Mouse (Mus musculus) heart, adult 8-10 months (tissue): ENCODE results near the gene Hist1h4b. TPM values are rescaled to one million over a fixed set of nuclear protein-coding genes. Genes with fewer than 3 reads are reported as not detected.
A peak's percentile ranks its signal among the peaks of the same experiment; 100 is the strongest.

Experiments used
- DNase-seq: peaks from one replicate; pipeline ENCODE4 v3.0.0; 2022; ENCODE audit warnings: low spot score
- total RNA-seq, 4 experiments: library from RNA; stranded (reverse); gene quantifications; 2 replicates each; pipeline ENCODE4 v1.2.4; 2022

The Hist1h4b gene
- total RNA-seq, 4 experiments from 2014 or later, result 5.4 to 9.6 (median 6.8) TPM

DNA sequence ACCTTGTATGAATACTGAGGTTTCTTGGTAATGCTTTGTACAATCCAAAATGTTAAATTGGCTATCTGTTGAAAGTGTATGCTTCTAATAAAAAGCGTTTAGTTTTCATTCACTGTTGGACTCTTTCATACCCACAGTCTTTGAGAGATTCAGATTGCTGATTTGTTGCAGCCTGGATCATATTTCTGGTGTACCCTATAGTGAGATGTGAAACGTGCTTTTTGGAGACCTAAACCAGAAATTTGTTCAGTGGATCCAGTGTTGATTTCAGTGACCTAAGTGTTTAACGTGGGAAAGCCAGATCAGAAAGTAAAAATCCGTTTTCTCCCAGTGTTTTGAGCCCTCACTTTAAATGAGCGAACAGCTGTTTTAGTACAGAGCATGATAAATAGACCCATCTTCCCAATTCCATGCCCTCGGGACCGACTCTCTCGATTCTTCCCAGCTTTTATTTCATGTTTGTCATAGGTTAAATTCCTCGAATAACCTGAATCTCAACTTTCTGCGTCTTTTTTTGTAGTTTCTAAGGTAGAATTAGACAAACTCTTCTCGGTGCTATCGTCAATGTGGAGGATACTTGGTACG, 16.5 kb upstream of the Hist1h4b start:
- DNase-seq, result no peak

DNA sequence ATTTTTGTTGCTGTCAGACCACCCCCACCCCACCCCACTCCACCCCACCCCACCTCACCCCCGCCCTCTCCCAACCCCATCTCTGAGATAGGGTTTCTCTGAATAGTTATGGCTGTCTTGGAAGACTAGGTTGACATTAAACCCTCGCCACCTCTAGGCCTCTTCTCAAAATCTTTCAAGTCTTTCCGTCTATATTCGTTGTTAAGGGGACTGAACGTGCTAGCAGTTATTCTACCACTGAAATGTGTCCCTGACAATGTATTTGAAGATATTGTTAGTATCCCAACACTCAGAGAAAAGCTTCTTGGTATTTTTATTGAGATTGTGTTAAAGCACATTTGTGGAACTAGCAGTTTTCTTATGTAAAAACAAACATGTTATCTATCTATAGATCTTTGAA, 15.9 kb upstream of the Hist1h4b start:
- DNase-seq, result no peak

DNA sequence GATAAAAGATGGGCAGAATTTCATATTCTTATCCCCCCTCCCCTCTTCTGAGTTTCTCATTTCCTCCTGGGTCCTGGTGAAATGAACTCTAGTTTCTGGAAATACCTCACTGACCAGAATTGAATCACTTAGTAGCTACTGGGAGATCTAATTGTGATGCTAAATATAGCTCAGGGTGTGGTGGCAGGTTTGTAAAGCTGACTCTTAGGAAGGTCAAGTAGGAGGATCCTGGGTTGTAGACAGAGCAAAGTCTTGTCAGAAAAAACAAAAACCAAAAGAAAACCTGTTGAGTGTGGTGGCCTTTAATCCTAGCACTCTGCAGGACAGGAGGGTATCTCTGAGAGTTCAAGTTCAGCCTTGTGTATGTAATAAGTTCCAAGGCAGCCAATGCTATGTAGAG, 14.8 kb upstream of the Hist1h4b start:
- no peak for DNase-seq

DNA sequence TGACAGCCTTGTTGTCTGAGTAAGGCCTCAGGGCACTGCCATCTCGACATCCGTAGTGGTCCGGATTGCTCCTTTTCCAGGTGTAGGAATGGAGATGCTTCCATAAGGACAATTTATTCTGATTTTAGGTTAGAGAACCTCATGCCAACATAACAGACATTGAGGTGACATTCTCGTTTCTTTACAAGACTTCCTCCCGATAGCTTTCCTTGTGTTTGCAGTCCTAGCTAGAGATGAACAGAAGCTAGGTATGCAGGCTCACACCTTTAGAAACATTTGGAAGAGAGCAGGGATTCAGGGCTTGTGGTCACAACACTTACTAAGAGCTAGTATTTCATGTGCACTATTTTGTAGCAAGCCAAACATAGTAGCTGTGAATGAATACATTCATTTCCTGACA, 13.6 kb upstream of the Hist1h4b start:
- DNase-seq, result no peak

DNA sequence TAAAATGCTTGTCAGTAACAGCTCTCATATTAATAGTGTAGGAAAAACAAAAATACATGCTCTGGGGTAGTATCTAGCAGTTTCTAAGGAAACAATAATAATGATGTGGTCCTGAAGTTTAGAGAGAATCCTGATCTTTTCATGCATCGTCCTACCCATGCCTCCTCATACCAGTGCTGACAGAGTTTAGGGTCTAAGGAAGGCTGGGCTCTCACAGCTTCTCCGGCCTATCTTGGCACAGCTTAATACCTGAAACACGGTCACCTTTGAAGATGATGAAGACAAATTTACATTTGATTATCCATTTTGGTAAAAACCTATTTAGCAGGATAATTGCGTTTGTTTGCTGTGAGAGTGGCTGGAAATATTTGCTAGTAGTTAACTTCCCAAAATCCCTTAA, 12.8 kb upstream of the Hist1h4b start:
- no peak for DNase-seq

DNA sequence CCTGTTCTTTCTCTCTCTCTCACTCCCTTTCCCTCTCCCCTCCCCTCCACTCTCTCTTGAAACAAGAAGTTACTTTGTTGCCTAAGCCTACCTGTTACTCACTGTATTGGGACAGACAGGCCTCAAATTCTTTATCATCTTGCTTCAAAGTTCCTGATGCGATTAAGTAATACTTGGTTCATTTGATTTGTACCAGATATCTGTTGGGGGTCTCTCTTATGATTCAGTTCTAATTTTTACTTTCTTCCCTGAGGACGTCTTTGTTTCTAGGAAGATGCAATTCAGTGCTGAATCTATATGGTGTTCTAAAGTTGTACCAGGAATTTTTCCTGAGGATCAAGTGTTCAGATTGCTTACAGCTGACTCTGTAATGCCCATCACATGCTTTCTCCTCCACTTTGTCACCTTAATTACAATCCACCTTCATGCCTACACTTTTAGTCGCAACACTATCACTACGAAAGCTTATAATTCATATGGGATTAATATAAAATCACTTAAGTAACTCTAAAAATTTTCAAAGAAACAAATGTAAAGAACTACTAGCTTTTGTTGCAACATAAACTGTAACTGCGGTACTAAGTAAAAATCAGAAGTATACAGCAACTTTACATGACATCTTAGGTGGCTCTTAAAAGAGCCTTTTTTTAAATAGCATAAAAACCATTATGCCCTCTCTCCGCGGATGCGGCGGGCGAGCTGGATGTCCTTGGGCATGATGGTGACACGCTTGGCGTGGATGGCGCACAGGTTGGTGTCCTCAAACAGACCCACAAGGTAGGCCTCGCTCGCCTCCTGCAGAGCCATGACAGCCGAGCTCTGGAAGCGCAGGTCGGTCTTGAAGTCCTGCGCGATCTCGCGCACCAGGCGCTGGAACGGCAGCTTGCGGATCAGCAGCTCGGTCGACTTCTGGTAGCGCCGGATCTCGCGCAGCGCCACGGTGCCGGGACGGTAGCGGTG, 12.1 kb upstream of the Hist1h4b start:
- DNase-seq, result no peak

DNA sequence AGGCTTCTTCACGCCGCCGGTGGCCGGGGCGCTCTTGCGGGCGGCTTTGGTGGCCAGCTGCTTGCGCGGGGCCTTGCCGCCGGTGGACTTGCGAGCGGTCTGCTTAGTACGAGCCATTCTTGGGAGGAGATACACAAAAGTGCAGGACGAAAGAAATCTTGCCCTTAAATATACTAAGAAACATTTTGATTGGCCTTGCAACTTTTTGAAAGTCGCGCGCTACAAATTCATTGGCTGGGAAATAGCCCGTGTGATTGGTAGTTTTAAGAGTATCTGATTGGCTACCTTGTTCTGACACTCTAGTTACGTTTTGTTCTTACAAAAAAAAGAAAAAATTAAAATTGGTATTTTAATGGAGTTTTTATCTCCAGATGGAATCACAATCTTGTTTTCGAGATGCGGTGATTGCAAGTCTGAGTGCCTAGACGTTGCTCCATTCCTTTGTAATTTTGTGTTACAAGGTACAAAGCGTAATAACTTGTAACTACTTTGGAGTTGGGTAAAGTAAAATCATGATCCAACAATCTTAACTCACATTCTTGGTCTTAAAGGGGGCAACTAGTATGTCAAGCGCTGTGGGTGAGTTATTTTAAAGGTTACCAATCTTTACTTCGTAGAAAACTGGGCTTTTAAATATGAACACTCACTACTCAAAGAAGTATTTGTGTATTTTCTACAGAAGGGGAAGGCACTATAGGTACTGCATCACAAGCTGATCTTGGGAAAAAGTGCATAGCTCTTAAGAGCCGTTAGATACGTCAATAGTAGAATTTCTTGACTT, 11.2 kb upstream of the Hist1h4b start, which contains the start of gene Hist1h3c:
TSS of gene Hist1h3c (minus strand) at position 222 of the 781 bp plus-strand sequence.
- peak; percentile 87 for DNase-seq

DNA sequence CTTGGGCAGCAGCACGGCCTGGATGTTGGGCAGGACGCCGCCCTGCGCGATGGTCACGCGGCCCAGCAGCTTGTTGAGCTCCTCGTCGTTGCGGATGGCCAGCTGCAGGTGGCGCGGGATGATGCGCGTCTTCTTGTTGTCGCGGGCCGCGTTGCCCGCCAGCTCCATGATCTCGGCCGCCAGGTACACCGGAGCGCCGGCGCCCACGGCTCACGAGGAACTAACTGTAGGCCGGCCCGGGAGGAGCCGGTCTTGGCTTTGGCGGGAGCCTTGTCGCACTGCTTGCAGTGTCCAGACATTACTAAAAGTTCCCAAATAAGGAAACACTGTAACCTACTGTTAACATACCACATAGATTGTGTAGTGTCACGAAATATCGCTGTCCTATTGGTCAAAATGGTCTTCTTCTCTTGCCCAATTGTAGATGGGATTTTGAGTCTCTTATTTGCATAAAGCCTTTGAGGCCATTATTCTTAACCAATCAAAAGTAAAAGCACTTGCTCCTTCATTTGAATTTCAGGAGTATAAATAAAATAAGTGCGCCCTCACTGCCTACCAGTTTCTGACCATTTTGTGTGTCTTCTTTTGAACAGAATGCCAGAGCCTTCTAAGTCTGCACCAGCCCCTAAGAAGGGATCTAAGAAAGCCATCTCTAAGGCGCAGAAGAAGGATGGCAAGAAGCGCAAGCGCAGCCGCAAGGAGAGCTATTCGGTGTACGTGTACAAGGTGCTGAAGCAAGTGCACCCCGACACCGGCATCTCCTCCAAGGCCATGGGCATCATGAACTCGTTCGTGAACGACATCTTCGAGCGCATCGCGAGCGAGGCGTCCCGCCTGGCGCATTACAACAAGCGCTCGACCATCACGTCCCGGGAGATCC, 10.4 kb upstream of the Hist1h4b start, which contains the start of gene Hist1h2bb:
TSS of gene Hist1h2bb (plus strand) at position 534 of the 880 bp plus-strand sequence.
- DNase-seq, result peak; percentile 94

DNA sequence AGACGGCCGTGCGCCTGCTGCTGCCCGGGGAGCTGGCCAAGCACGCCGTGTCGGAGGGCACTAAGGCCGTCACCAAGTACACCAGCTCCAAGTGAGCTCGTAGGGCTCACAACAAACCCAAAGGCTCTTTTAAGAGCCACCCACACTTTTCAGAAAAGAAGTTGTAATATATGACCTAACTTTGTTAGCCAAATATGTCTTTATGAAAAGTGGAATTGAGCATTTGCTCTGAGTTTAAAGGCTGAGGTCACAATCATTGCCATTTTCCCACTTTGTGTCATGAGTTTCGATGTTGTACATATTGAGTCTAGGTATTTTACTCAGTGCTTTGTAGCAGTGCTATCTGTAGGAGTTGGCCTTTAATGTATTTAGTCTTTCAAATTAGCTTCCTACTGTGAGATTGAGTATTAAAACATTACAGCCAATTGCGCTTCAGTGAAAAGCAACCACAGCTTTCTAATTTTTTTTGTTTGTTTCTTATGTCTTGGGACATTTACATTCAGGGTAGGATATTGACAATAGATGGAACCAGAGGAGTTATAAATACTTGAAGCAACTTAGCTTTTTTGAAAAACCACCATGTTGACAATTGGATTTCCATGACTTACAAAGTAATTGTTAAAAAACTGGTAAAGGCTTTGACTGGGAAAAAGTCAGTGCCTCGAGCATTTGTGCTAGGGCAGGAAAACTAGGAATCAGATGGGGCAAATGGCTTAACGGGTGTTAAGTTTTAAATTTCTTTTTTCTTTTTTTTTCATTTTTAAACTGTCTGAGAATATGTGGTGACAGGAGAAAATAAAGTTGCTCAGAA, 9.5 kb upstream of the Hist1h4b start:
- no peak for DNase-seq

DNA sequence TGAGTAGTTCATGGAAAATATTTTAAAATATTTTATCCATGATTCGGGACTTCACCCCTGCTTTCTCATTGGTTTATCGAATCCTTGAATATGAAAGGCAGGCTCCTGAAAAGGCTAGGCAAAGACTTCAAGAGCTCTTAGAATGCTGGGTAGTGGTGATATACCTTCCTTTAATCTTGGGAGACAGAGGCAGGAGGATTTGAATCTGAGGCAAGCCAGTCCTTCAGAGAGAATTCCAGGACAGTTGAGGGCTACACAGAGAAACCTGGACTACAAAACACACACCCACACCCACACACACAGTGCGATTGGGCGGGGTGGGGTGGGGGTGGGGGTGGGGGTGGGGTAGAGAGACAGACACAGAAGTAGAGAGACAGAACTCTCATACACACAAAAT, 8.9 kb upstream of the Hist1h4b start:
- no peak for DNase-seq

DNA sequence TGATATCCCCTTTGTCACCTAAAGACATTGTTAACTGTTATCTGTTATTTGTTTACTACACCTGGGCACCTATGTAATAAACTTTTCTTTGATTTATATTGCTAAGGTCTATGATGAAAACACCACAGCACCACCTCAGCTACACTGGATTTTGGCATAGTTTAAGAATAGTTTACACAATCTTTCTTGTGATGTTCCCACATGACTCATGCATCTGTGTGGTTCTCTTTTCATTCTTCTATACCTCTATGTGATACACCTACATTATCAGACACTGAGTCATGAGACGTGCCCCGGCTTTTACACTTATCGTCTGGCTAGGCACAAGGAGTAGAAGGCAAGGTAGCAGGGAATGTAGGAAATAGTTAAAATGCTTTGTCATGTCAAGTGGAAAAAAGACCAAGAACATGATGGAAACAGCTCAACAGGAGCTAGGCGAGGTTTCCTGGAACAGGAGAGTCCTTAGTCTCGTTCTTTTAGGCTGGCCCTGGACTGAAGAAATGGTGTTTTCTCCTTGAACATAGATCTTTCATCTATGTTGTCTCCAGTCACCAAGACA, 7.2 kb upstream of the Hist1h4b start:
- DNase-seq, result no peak

DNA sequence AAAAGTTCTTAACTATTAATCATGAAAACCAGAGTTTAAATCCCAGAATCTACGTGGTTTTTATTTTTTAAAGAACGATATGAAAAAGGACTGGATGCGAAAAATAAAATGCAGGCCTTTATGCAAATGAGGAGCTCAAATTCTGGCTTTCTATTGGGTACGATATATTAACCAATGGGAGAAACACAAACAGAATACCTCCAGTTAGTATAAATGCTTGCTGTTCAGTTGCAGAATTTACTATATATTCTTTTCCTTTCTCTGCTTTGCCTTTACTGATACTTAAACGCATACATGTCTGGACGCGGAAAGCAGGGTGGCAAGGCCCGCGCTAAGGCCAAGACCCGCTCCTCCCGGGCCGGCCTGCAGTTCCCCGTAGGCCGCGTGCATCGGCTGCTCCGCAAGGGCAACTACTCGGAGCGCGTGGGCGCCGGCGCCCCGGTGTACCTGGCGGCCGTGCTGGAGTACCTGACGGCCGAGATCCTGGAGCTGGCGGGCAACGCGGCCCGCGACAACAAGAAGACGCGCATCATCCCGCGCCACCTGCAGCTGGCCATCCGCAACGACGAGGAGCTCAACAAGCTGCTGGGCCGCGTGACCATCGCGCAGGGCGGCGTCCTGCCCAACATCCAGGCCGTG, 5.9 kb upstream of the Hist1h4b start, which contains the start of gene Hist1h2ab:
TSS of gene Hist1h2ab (plus strand) at position 288 of the 639 bp plus-strand sequence.
- peak; percentile 73 for DNase-seq

DNA sequence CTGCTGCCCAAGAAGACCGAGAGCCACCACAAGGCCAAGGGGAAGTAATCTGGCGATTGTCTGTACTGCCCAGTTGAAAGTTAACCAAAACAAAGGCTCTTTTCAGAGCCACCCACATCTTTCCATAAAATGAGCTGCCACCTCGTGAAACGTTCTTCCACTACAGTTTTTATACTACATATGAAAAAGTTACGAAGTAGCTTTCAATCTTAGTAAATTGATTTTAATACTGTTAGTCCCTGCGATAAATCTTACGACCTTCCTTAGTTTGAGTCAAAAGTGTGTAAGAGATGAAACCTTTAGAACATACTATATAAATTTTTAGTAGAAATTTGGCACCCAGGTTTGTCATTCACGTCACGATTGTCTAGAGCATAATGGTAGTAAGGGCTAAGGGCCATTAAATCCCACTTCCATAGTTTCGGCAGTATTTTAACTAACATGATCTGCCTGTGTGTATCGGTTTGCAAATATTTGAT, 5.3 kb upstream of the Hist1h4b start:
- DNase-seq, result no peak

DNA sequence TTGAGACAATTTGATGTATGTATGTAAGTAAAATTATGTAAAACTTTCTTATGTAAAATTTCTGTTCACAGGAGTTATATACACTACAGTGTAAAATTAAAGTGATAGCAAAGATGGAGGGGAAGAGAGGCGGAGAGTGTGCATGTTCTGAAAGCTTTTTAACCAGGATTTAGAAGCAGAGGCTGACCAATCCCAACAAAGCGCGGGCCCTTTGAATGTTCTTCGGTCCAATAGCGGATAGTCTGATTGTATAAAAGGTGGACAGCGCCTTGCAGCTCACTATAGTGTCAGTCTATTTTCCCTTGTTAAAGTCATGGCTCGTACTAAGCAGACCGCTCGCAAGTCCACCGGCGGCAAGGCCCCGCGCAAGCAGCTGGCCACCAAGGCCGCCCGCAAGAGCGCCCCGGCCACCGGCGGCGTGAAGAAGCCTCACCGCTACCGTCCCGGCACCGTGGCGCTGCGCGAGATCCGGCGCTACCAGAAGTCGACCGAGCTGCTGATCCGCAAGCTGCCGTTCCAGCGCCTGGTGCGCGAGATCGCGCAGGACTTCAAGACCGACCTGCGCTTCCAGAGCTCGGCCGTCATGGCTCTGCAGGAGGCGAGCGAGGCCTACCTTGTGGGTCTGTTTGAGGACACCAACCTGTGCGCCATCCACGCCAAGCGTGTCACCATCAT, 4.6 kb upstream of the Hist1h4b start, which contains the start of gene Hist1h3b:
TSS of gene Hist1h3b (plus strand) at position 201 of the 675 bp plus-strand sequence.
- DNase-seq, result peak; percentile 78

DNA sequence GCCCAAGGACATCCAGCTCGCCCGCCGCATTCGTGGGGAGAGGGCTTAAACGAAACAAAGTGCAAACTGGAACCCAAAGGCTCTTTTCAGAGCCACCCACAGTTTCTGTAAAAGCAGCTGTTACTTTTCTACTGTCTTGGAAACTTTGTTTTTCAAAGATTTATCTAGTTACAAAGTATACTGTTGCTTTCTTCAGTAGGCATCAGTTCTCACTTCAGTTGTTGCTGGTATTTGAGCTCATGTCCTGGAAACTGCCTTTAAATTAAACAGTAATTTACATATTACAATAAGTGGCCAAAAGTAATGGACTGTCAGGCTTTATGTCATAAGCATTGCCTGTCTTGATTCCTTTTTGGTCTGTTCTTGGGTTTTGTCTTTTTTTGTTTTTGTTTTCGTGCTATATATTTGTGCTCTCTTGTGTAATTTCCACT, 4.1 kb upstream of the Hist1h4b start:
- no peak for DNase-seq

DNA sequence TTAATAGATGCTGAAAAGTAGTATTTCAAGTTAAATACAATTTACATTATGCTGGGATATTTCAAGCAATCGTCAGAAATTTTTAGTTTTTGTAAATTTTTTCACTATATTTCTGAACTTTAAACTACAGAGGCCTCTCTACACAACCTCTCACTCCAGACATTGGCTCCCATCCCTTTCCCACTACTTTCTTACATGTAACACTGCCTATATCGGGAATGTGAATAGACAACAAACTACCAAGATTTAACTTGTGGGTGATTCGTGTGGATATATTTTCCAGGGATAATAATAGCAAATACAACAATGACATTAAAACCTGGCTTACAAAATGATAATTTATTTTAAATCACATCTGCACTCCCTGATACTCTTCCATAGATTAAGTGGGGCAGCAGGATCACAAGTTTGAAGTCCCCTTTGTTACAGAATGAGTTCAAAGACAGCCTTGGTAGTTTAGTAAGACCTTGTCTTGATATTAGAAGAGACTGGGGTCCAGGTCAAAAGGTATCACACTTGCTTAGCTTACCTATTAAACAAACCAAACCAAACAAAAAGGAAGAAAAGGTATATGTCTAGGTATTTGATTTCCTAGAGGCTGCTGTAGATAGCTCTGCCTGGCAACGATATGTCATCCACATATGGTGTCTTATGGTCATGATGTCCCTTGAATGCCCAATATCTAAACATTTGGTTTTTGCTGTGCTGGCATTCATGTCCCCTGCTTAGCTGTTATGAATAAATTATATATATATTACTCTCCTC, 3.3 kb upstream of the Hist1h4b start:
- DNase-seq, result no peak

DNA sequence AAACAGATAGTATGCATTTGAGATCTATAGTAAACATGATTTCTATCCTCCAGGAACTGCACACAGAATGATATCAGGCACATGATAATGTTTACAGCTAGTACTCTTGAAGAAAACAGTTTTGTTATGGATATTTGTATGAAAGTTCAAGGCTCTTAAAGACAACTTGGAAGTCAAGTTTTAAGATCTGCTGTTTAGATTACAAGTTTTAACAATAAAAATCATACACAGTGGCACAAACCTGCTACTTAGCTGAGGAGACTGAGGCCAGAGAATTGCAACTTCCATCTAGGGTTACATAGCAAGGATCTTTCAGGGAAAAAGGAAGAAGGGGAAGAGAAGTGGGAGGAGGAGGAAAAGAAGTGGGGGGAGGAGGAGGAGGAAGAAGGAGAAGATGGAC, 1.8 kb upstream of the Hist1h4b start:
- no peak for DNase-seq
